Mouse (Mus musculus): ENCODE measurements around the gene Cmbl.

Cmbl gene

GRCm38 (mm10) chr15:31565184-31565583, at the start of gene Cmbl:
Cmbl (plus strand) TSS chr15:31565389.
- no peak for DNase-seq (ENCODE audit: low read depth, low spot score)

GRCm38 (mm10) chr15:31517186-31517585, 48.0 kb upstream of the Cmbl start:
- DNase-seq (ENCODE audit: low read depth, low spot score): no peak

GRCm38 (mm10) chr15:31518371-31518770, 46.8 kb upstream of the Cmbl start:
- no peak for DNase-seq (ENCODE audit: low read depth, low spot score)

GRCm38 (mm10) chr15:31519000-31519399, 46.2 kb upstream of the Cmbl start:
- no peak for DNase-seq (ENCODE audit: low read depth, low spot score)

GRCm38 (mm10) chr15:31526463-31526862, 38.7 kb upstream of the Cmbl start:
- DNase-seq (ENCODE audit: low read depth, low spot score): no peak

GRCm38 (mm10) chr15:31528477-31528876, 36.7 kb upstream of the Cmbl start:
- no peak for DNase-seq (ENCODE audit: low read depth, low spot score)

- no peak for DNase-seq (ENCODE audit: low read depth, low spot score)
Observed at GRCm38 (mm10) chr15:31529103-31529502, 36.1 kb upstream of the Cmbl start.

GRCm38 (mm10) chr15:31529811-31530658, 35.2 kb upstream of the Cmbl start:
- no peak for DNase-seq (ENCODE audit: low read depth, low spot score)

- peak; percentile 88 for DNase-seq (ENCODE audit: low read depth, low spot score)
Observed at GRCm38 (mm10) chr15:31530659-31531445, 34.3 kb upstream of the Cmbl start, which contains the start of gene March6. March6 (minus strand) TSS chr15:31531053.

GRCm38 (mm10) chr15:31531446-31532330, 33.5 kb upstream of the Cmbl start:
- DNase-seq (ENCODE audit: low read depth, low spot score): peak; percentile 40

GRCm38 (mm10) chr15:31532331-31533021, 32.7 kb upstream of the Cmbl start:
- no peak for DNase-seq (ENCODE audit: low read depth, low spot score)

GRCm38 (mm10) chr15:31533529-31533928, 31.7 kb upstream of the Cmbl start:
- no peak for DNase-seq (ENCODE audit: low read depth, low spot score)

GRCm38 (mm10) chr15:31534421-31535258, 30.5 kb upstream of the Cmbl start:
- no peak for DNase-seq (ENCODE audit: low read depth, low spot score)

GRCm38 (mm10) chr15:31535259-31535855, 29.8 kb upstream of the Cmbl start:
- no peak for DNase-seq (ENCODE audit: low read depth, low spot score)

- DNase-seq (ENCODE audit: low read depth, low spot score): peak; percentile 37
Observed at GRCm38 (mm10) chr15:31536051-31536737, 29.0 kb upstream of the Cmbl start.

GRCm38 (mm10) chr15:31537706-31538105, 27.5 kb upstream of the Cmbl start:
- DNase-seq (ENCODE audit: low read depth, low spot score): no peak

GRCm38 (mm10) chr15:31538346-31538745, 26.8 kb upstream of the Cmbl start:
- no peak for DNase-seq (ENCODE audit: low read depth, low spot score)

- DNase-seq (ENCODE audit: low read depth, low spot score): no peak
Observed at GRCm38 (mm10) chr15:31539643-31540512, 25.3 kb upstream of the Cmbl start.

All from brain, embryonic 18.5 days (tissue).